Mouse (Mus musculus) cortical plate, adult 2 months (tissue): ENCODE data around the gene Cd24a.

Source experiments
- CTCF ChIP-seq: fragments of 200-500 bp; IDR thresholded peaks from 2 replicates; pipeline ENCODE4 v1.5.1; 2011; ENCODE audit warnings: mild to moderate bottlenecking, control low read depth, low read length; ENCODE audit not compliant: insufficient read depth; ENCODE audit errors: extremely low read depth
- POLR2A ChIP-seq: fragments of 200-500 bp; IDR thresholded peaks from 2 replicates; pipeline ENCODE4 v1.6.1; 2011; ENCODE audit warnings: mild to moderate bottlenecking, low read length, control low read depth; ENCODE audit not compliant: insufficient read depth; ENCODE audit errors: extremely low read depth

GRCm38 (mm10) chr10:43541153-43541544, 36.9 kb upstream of the Cd24a start:
- TF ChIP-seq CTCF (no peak), POLR2A (no peak)
